Mouse (Mus musculus): ENCODE data around the gene Fgfr2. TPM values are rescaled to one million over a fixed set of nuclear protein-coding genes. Genes with fewer than 3 reads are reported as not detected.
"Not testable (repeated sequence)": the region's sequence is repeated elsewhere in the genome, so short reads cannot be mapped to it uniquely, and the experiment has no call there.

The Fgfr2 gene
- polyA plus RNA-seq, 1 experiment from 2014 or later, result 11.4 TPM

- H3K36me3 ChIP-seq (ENCODE audit: control insufficient read depth, insufficient read depth); H3K4me1 ChIP-seq (ENCODE audit: control insufficient read depth, low read depth, low read length); H3K4me3 ChIP-seq (ENCODE audit: low read depth, low read length); H3K27ac ChIP-seq (ENCODE audit: low read length); H3K9me3 ChIP-seq (replicated peaks; ENCODE audit: control insufficient read depth, low read length); H3K27me3 ChIP-seq (ENCODE audit: control insufficient read depth, insufficient read depth, low read depth, low read length); ATAC-seq (ENCODE audit: low read depth); H3K4me2 ChIP-seq (ENCODE audit: low read depth, low read length); H3K9ac ChIP-seq (ENCODE audit: low read depth, low read length): not testable (repeated sequence)
- WGBS (ENCODE audit: insufficient replicate concordance), result 67% methylated on average over 8 of the region's 8 CpGs
These were observed 2082.4 kb downstream of the Fgfr2 start for GRCm38 (mm10) chr7:131040760-131041159.

GRCm38 (mm10) chr7:131037083-131037482 lies 2086.1 kb downstream of the Fgfr2 start:
- WGBS (ENCODE audit: insufficient replicate concordance), result 48% methylated on average over 2 of the region's 2 CpGs
- H3K9ac ChIP-seq (ENCODE audit: low read depth, low read length), result no peak overlapping the region
- no peaks in the 10 kb centered on the region for H3K27me3 ChIP-seq (ENCODE audit: control insufficient read depth, insufficient read depth, low read depth, low read length)
- no peaks in the 10 kb centered on the region for H3K4me1 ChIP-seq (ENCODE audit: control insufficient read depth, low read depth, low read length)
- no peak overlapping the region for H3K4me3 ChIP-seq (ENCODE audit: low read depth, low read length)
- no peaks in the 10 kb centered on the region for H3K9me3 ChIP-seq (replicated peaks; ENCODE audit: control insufficient read depth, low read length)
- no peaks in the 10 kb centered on the region for H3K36me3 ChIP-seq (ENCODE audit: control insufficient read depth, insufficient read depth)
- no peak overlapping the region for H3K4me2 ChIP-seq (ENCODE audit: low read depth, low read length)
- no peak for ATAC-seq (ENCODE audit: low read depth)
- no peak overlapping the region for H3K27ac ChIP-seq (ENCODE audit: low read length)

GRCm38 (mm10) chr7:131036396-131036795 lies 2086.8 kb downstream of the Fgfr2 start:
- no peak overlapping the region for H3K27ac ChIP-seq (ENCODE audit: low read length)
- WGBS (ENCODE audit: insufficient replicate concordance), result 58% methylated on average over 3 of the region's 3 CpGs

GRCm38 (mm10) chr7:131031755-131032154 lies 2091.4 kb downstream of the Fgfr2 start, which contains the start of gene Dmbt1:
Gene Dmbt1, plus strand, starts transcription at chr7:131032053.
- no peak within 1 kb of the TSS for H3K9ac ChIP-seq (ENCODE audit: low read depth, low read length)
- H3K36me3 ChIP-seq (ENCODE audit: control insufficient read depth, insufficient read depth), result no peaks in the 10 kb centered on the region
- H3K4me1 ChIP-seq (ENCODE audit: control insufficient read depth, low read depth, low read length), result no peaks in the 10 kb centered on the region
- 54% methylated on average over 5 of the region's 5 CpGs for WGBS (ENCODE audit: insufficient replicate concordance)
- H3K27ac ChIP-seq (ENCODE audit: low read length), result no peak within 1 kb of the TSS
- no peak within 1 kb of the TSS for H3K4me2 ChIP-seq (ENCODE audit: low read depth, low read length)
- ATAC-seq (ENCODE audit: low read depth), result no peak
- H3K27me3 ChIP-seq (ENCODE audit: control insufficient read depth, insufficient read depth, low read depth, low read length), result no peaks in the 10 kb centered on the region
- H3K9me3 ChIP-seq (replicated peaks; ENCODE audit: control insufficient read depth, low read length), result no peaks in the 10 kb centered on the region
- no peak within 1 kb of the TSS for H3K4me3 ChIP-seq (ENCODE audit: low read depth, low read length)

More at GRCm38 (mm10) chr7:131036396-131036795, 2086.8 kb downstream of the Fgfr2 start:
- Histone ChIP-seq H3K4me1 (ENCODE audit: control insufficient read depth, low read depth, low read length) (no peaks in the 10 kb centered on the region), H3K36me3 (ENCODE audit: control insufficient read depth, insufficient read depth) (no peaks in the 10 kb centered on the region), H3K9me3 (replicated peaks; ENCODE audit: control insufficient read depth, low read length) (no peaks in the 10 kb centered on the region), H3K4me2 (ENCODE audit: low read depth, low read length) (no peak overlapping the region), H3K27me3 (ENCODE audit: control insufficient read depth, insufficient read depth, low read depth, low read length) (no peaks in the 10 kb centered on the region), H3K9ac (ENCODE audit: low read depth, low read length) (no peak overlapping the region), H3K4me3 (ENCODE audit: low read depth, low read length) (no peak overlapping the region)
- no peak for ATAC-seq (ENCODE audit: low read depth)

- no peak overlapping the region for H3K4me2 ChIP-seq (ENCODE audit: low read depth, low read length)
- WGBS (ENCODE audit: insufficient replicate concordance), result 64% methylated on average over 1 of the region's 1 CpGs
- no peaks in the 10 kb centered on the region for H3K27me3 ChIP-seq (ENCODE audit: control insufficient read depth, insufficient read depth, low read depth, low read length)
- H3K9ac ChIP-seq (ENCODE audit: low read depth, low read length), result no peak overlapping the region
- no peaks in the 10 kb centered on the region for H3K4me1 ChIP-seq (ENCODE audit: control insufficient read depth, low read depth, low read length)
- no peaks in the 10 kb centered on the region for H3K9me3 ChIP-seq (replicated peaks; ENCODE audit: control insufficient read depth, low read length)
- ATAC-seq (ENCODE audit: low read depth), result no peak
- no peak overlapping the region for H3K4me3 ChIP-seq (ENCODE audit: low read depth, low read length)
- H3K36me3 ChIP-seq (ENCODE audit: control insufficient read depth, insufficient read depth), result no peaks in the 10 kb centered on the region
- H3K27ac ChIP-seq (ENCODE audit: low read length), result no peak overlapping the region
These were observed 2095.6 kb downstream of the Fgfr2 start for GRCm38 (mm10) chr7:131027557-131027956.

GRCm38 (mm10) chr7:131024807-131025206 lies 2098.3 kb downstream of the Fgfr2 start:
- Histone ChIP-seq H3K4me3 (ENCODE audit: low read depth, low read length) (no peak overlapping the region), H3K27ac (ENCODE audit: low read length) (no peak overlapping the region), H3K4me2 (ENCODE audit: low read depth, low read length) (no peak overlapping the region), H3K27me3 (ENCODE audit: control insufficient read depth, insufficient read depth, low read depth, low read length) (no peaks in the 10 kb centered on the region), H3K9ac (ENCODE audit: low read depth, low read length) (no peak overlapping the region), H3K4me1 (ENCODE audit: control insufficient read depth, low read depth, low read length) (no peaks in the 10 kb centered on the region), H3K9me3 (replicated peaks; ENCODE audit: control insufficient read depth, low read length) (no peaks in the 10 kb centered on the region), H3K36me3 (ENCODE audit: control insufficient read depth, insufficient read depth) (no peaks in the 10 kb centered on the region)
- 13% methylated on average over 1 of the region's 1 CpGs for WGBS (ENCODE audit: insufficient replicate concordance)
- ATAC-seq (ENCODE audit: low read depth), result no peak

GRCm38 (mm10) chr7:131019181-131019580 lies 2104.0 kb downstream of the Fgfr2 start:
- no peak for ATAC-seq (ENCODE audit: low read depth)
- no peaks in the 10 kb centered on the region for H3K27me3 ChIP-seq (ENCODE audit: control insufficient read depth, insufficient read depth, low read depth, low read length)
- H3K4me1 ChIP-seq (ENCODE audit: control insufficient read depth, low read depth, low read length), result no peaks in the 10 kb centered on the region
- H3K9me3 ChIP-seq (replicated peaks; ENCODE audit: control insufficient read depth, low read length), result no peaks in the 10 kb centered on the region
- no peak overlapping the region for H3K9ac ChIP-seq (ENCODE audit: low read depth, low read length)
- 72% methylated on average over 2 of the region's 2 CpGs for WGBS (ENCODE audit: insufficient replicate concordance)
- no peak overlapping the region for H3K4me2 ChIP-seq (ENCODE audit: low read depth, low read length)
- H3K36me3 ChIP-seq (ENCODE audit: control insufficient read depth, insufficient read depth), result no peaks in the 10 kb centered on the region
- no peak overlapping the region for H3K27ac ChIP-seq (ENCODE audit: low read length)
- no peak overlapping the region for H3K4me3 ChIP-seq (ENCODE audit: low read depth, low read length)

GRCm38 (mm10) chr7:131011901-131012300 lies 2111.2 kb downstream of the Fgfr2 start:
- Histone ChIP-seq H3K9ac (ENCODE audit: low read depth, low read length) (no peak overlapping the region), H3K4me3 (ENCODE audit: low read depth, low read length) (no peak overlapping the region), H3K9me3 (replicated peaks; ENCODE audit: control insufficient read depth, low read length) (no peaks in the 10 kb centered on the region), H3K36me3 (ENCODE audit: control insufficient read depth, insufficient read depth) (no peaks in the 10 kb centered on the region), H3K27me3 (ENCODE audit: control insufficient read depth, insufficient read depth, low read depth, low read length) (no peaks in the 10 kb centered on the region), H3K4me1 (ENCODE audit: control insufficient read depth, low read depth, low read length) (no peaks in the 10 kb centered on the region), H3K4me2 (ENCODE audit: low read depth, low read length) (no peak overlapping the region), H3K27ac (ENCODE audit: low read length) (no peak overlapping the region)
- WGBS (ENCODE audit: insufficient replicate concordance), result 49% methylated on average over 1 of the region's 1 CpGs
- no peak for ATAC-seq (ENCODE audit: low read depth)

- 62% methylated on average over 5 of the region's 5 CpGs for WGBS (ENCODE audit: insufficient replicate concordance)
- no peak overlapping the region for H3K27ac ChIP-seq (ENCODE audit: low read length)
These were observed 2114.0 kb downstream of the Fgfr2 start for GRCm38 (mm10) chr7:131009178-131009577.

More at GRCm38 (mm10) chr7:131009178-131009577, 2114.0 kb downstream of the Fgfr2 start:
- Histone ChIP-seq H3K9ac (ENCODE audit: low read depth, low read length) (no peak overlapping the region), H3K36me3 (ENCODE audit: control insufficient read depth, insufficient read depth) (no peaks in the 10 kb centered on the region), H3K27me3 (ENCODE audit: control insufficient read depth, insufficient read depth, low read depth, low read length) (no peaks in the 10 kb centered on the region), H3K9me3 (replicated peaks; ENCODE audit: control insufficient read depth, low read length) (no peaks in the 10 kb centered on the region), H3K4me3 (ENCODE audit: low read depth, low read length) (no peak overlapping the region), H3K4me2 (ENCODE audit: low read depth, low read length) (no peak overlapping the region), H3K4me1 (ENCODE audit: control insufficient read depth, low read depth, low read length) (no peaks in the 10 kb centered on the region)
- ATAC-seq (ENCODE audit: low read depth), result no peak
